Mouse (Mus musculus) retina, adult 2 months (tissue): Measurements from ENCODE around the gene Kcnma1.

Source experiments
- DNase-seq: peaks from one replicate; pipeline ENCODE4 v3.0.0-alpha.2; 2012; ENCODE audit warnings: low read depth, low spot score

Kcnma1 gene

DNA sequence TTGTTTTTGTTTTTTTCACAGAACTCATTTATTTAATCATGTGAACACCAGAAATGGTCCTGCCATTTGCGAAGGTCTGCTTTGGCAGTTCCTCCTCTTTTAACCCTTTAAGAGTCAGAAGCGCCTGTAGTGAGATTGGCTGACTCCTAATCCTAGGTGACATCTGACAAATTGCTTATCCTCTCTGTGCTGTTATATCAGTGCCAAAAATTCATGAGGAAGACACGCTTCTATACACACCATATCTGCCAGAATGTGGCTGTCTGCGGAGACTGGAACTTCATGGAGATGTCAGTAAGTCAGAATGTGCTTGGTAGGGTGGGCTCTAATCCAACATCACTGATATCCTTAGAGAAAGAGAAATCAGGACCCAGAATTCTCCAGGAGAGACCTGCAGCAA, 157.3 kb downstream of the Kcnma1 start:
- no peak for DNase-seq

DNA sequence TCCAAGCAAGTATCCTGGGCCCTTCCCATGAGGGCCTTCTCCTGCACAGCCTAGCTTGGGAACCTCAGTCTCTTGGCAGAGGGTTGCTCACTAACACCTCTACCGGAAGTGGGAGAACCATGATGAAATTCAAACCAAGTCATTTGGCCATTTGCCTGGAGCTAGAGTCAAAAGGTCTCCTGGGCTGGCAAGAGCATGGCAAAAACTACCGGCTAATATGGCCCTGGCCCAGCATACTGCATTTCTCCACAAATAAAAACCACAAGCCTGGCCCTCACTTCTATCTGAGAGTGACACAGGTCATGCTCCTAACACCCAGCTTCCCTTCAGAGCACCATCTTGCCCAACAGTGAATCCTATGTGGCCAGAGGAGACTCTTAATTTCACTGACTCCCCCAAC, 159.3 kb downstream of the Kcnma1 start:
- DNase-seq: no peak

DNA sequence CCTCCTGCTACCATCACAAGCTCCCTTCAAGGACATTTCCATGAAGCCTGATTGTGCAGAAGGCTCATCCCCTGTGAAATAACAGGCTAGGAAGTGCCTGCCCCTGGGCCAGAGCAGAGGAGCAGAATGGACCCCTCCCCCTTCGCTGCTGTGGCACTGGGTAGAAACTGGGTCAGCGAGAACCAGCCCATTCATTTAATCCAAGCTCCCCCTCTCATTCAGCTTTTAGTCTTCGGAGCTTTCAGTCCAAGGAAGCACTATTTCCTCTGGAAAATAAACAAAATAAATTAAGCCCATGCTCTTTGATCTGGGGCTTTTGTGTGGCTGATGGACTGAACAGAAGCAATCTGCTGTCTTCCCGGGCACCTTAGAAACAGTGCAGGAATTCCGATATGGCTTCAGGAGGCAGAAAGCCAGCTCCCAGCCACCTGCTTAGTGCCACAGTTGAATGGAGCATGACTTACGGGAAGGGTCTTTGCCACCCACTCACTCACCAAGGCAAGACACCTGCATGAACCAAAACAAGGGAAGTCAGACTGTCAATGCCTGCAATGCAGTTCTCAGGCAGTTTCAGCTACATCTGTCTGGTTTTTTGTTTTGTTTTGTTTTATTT, 165.7 kb downstream of the Kcnma1 start:
- peak; percentile 34 for DNase-seq

- no peak for DNase-seq
These were observed 167.6 kb downstream of the Kcnma1 start for GRCm38 (mm10) chr14:23846706-23847105.

GRCm38 (mm10) chr14:23842025-23842424, 172.3 kb downstream of the Kcnma1 start:
- no peak for DNase-seq

DNA sequence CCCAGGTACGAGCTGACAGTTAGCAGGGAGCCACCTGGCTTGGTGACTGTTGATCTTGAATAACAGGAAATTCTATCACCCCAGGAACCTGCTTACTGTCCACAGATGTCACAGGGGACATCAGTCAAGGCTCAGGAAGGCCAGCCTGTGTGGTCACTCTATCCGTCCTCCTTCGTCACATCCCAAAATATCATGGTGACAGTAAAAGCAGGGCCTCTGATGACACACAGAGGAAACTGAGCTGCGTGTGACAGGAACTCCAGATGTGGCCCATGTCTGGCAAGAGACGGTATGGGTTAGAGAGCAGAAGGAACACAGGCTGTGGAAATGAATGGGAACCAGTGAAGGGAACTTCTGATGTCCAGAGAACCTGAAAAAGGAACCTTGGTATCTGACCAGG, 174.7 kb downstream of the Kcnma1 start:
- no peak for DNase-seq

DNA sequence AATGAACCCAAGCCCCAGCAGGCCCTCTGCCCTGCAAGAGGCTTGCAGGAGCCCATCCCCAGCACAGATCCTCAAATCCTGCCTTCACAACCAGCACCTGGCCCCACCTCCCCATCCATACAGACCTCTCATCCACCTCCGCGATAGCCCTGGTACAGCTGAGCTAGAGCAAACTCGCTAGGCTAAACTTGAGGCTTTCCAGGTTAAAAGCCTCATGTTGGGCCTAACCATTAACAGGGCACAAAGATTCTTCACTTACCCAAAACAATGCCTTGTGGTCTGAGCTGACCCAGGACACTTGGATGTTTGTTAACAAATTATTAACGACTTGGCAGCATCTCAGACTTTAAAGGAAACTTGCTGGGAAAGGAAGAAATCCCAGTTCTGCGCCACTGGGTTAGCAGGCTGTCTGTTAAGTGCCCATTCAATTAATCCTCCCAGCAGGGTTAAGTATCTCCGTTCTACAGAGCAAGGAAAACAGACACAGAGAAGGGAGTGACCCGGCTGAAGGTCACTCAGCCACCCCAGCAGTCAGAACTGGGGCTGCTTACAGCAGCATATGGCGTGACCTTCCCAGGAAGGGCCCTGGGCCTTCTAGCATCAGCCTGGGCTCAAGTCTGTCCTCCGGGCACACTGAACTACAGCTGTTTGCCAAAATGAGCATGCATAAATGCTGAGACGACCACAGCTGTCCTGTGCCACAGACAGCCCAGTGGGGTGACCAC, 178.7 kb downstream of the Kcnma1 start:
- no peak for DNase-seq

DNA sequence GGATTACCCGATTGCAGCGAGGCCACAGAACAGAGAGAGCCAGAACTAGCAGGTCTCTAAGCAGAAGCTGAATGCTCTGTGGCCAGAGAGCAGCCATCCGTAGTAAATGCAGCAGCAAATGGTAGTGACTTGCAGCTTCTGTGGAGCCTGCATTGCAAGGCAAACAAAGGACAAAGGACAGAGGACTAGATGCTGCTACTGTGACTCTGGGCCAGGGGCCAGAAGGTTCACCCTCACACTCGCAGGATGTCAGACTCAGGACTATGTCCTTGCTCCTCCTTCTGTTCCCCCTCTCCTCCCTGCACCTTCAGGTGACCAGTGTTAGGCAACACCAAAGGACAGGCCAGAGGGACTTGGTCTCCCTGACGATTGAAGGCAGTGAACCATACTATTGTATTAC, 183.0 kb downstream of the Kcnma1 start:
- no peak for DNase-seq

DNA sequence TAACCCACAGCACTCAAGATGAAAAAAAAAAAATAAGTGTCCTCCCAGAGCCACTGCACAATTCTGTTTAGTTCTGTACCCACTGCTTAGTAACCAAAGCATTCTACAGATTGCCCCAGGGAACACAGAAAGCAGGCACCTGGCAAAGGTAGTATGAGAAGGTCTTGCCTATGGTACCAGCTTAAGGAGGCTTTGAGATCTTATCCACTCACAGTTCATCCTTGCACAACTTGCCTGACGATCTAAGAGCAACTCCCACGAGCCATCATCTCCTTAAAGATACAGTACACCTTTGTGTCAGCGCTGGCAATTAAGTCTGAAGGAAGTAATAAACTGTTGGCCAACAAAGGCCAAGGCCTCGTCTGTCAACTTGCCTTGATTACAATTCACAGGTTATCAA, 184.0 kb downstream of the Kcnma1 start:
- no peak for DNase-seq

DNA sequence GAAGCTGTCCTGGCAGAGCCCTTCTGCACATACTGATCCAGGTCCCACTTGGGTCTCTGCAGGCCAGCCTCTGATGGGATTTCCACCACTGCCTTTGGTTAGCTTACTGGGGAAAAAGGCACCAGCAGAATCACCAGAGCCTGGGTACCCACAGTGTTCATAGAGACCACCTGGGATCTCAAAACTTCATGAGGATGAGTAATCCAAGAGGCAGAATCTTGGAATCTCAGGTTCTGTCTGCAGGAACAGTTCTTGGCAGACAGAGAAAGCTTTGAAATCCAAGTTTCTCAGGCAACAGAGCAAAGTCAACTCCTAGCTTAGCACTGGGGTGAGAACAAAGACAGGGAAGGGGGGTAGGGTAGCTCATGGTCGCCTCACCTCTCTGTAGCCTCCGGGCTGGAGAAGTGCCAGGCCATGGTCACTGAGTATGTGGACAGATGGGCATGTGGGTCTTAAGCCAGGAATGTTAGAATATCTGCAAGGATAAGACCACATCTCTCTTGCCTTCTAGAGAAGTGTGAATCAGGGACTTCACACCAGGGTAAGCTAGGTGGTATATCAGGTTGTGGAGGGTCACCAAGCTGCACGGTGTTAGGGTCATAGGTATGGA, 185.5 kb downstream of the Kcnma1 start:
- DNase-seq: no peak

GRCm38 (mm10) chr14:23824937-23825336, 189.4 kb downstream of the Kcnma1 start:
- no peak for DNase-seq

DNA sequence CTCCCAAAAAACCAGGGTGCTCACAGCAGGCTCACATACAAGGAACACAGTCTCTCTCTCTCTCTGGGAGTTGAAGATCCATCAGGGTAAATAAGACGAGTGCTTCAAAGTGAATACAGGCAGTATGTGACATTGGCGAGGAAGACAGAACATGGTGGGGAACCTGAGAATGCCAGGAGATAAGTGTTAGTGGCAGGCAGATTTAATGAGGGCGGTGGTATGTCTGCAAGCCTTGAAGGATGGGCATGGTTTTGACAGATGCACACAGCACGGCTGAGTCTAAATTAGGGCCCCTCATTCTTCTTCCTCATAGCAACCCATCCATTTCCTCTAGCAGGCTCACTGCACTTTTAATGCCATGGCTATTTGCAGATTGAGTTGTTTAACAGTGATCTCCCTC, 190.0 kb downstream of the Kcnma1 start:
- no peak for DNase-seq

GRCm38 (mm10) chr14:23817585-23817984, 196.7 kb downstream of the Kcnma1 start:
- no peak for DNase-seq

GRCm38 (mm10) chr14:23810081-23810480, 204.2 kb downstream of the Kcnma1 start:
- no peak for DNase-seq

GRCm38 (mm10) chr14:23809124-23809523, 205.2 kb downstream of the Kcnma1 start:
- DNase-seq: no peak

DNA sequence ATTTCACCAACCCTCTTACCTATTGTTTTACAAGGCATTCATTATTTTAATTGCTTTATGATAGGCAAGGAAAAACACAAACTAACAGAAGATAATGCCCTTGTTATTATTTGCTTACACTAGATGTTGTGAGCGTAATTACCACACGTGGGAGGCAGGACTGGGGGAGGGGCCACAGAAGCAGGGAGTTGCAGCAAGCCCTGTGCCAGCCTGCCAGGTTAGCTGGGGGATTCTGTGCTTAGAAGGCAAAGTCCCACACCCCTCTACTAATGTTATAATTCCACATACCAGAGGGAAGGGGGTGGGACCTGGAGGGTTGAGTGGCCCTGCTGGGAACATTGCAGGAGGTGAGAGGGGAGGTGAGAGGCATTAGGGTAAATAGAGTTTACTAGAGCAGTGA, 207.9 kb downstream of the Kcnma1 start:
- no peak for DNase-seq

DNA sequence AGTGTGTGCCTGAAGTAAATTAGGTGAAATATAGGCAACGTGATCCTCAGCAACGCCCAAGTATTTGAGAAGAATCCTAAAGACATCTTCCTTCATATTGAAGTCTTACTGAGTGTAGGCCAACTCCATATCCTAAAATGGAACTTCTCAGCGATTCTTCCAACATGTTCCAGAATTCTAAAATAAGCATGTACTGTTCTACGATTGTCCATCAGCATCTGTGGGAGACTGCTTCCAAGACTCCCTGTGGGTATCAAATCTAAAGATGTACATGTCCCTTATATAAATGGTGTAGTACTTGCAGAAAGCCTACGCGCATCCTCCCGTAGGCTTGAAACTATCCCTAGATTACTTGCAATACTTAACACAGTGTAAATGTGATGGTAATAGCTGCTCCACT, 217.4 kb downstream of the Kcnma1 start:
- DNase-seq: no peak

- no peak for DNase-seq
These were observed 221.6 kb downstream of the Kcnma1 start for GRCm38 (mm10) chr14:23792674-23793073.

DNA sequence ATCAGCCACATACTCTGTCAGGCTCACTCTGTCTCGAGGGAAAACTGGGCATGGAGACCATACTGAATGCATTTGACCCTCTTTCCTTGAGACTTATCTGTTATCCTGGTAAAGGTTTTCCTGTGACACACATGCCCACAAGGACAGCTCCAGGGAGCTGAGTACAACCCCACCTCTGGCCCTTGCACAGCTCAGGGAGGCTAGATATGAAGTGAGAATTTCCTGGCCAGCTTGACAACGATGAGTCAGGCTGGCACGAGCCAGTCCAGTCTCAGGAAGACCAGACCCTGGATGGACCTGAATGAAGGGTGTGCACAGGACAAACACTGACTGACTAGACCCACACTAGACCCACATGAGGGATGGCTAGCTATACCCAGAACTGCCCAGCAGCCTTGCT, 222.2 kb downstream of the Kcnma1 start:
- DNase-seq: no peak

DNA sequence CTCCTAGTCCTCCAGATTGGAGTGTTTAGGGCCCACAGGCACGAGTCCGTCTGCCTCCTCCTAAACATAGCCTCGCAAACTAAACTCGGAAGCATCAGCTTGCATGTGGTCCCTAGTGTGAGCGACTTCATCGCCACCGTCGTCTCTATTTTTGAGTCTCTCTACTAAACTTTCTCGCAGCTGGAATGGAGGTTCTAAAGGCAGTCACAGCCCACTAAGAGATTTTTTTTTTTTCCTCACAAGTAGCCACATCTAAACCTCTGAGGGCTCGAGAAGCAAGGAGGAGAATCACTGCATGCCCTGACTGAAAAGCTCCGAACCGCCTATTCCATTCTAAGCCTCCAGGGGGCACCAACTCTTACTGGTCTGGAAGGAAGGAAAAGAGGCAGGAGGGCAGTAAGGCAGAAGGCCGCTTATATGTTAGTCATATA, 223.0 kb downstream of the Kcnma1 start:
- DNase-seq: peak; percentile 38

GRCm38 (mm10) chr14:23786687-23787073, 227.6 kb downstream of the Kcnma1 start:
- no peak for DNase-seq

GRCm38 (mm10) chr14:23785921-23786686, 228.2 kb downstream of the Kcnma1 start:
- DNase-seq: no peak
